Mouse (Mus musculus) brain, embryonic 14.5 days (tissue): ENCODE results near the gene Cdc34b. TPM values are rescaled to one million over a fixed set of nuclear protein-coding genes. Genes with fewer than 3 reads are reported as not detected.
"Not testable (repeated sequence)": the region's sequence is repeated elsewhere in the genome, so short reads cannot be mapped to it uniquely, and the experiment has no call there.

Experiments used
- DNase-seq: peaks from one replicate; pipeline ENCODE4 v3.0.0-alpha.2; 2011; ENCODE audit warnings: low read depth
- CTCF ChIP-seq: fragments of 200-500 bp; IDR thresholded peaks from 2 replicates; pipeline ENCODE4 v1.5.1; 2012; ENCODE audit warnings: inconsistent platforms, mild to moderate bottlenecking, moderate library complexity, borderline replicate concordance; ENCODE audit not compliant: insufficient read depth, insufficient read length; ENCODE audit errors: extremely low read depth
- POLR2A ChIP-seq: fragments of 200-500 bp; IDR thresholded peaks from 2 replicates; pipeline ENCODE4 v1.6.1; 2012; ENCODE audit warnings: mild to moderate bottlenecking, inconsistent platforms, borderline replicate concordance; ENCODE audit not compliant: poor library complexity, insufficient read depth, insufficient read length, severe bottlenecking; ENCODE audit errors: extremely low read depth
- polyA plus RNA-seq: library from polyadenylated mRNA; depleted of rRNA; stranded (reverse); fragments of >200 nt; gene quantifications from 2 replicates; pipeline ENCODE4 v1.2.3, GENCODE M21; 2012; rRNA removed

Cdc34b gene
- 0.08 and 0.16 TPM in 2 replicates for polyA plus RNA-seq

DNA sequence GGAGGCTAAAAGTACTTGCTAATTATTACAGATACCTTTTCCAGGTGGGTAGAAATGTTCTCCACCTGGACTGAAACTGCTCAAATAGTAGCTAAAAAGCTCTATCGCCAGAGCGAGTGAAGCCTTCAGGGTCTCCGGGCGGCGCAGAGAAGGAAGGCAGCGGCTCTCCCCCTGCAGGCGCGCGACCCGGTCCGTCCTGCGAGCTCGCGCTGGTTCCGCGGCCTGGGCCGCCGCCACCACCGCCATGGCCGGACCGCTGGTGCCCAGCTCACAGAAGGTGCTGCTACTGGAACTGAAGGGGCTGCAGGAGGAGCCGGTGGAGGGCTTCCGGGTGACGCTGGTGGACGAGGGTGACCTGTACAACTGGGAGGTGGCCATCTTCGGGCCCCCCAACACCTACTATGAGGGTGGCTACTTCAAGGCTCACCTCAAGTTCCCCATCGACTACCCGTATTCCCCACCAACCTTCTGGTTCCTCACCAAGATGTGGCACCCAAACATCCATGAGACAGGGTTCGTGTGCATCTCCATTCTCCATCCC, at the start of gene Cdc34b:
TSS of gene Cdc34b (plus strand) at position 51 of the 541 bp plus-strand sequence.
- DNase-seq: no peak
- TF ChIP-seq POLR2A (no peak), CTCF (no peak)

DNA sequence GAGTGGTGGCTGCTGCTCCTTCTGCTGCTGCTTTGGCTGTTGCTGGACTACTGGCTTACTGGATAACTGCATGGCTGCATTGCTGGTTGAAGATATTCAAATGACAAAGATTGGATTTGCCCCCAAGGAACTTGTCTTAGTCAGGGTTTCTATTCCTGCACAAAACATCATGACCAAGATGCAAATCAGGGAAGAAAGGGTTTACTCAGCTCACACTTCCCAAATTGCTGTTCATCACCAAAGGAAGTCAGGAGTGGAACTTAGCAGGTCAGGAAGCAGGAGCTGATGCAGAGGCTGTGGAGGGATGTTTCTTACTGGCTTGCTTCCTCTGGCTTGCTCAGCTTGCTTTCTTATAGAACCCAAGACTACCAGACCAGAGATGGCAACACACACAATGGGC, 49.1 kb upstream of the Cdc34b start:
- not testable (repeated sequence) for DNase-seq

DNA sequence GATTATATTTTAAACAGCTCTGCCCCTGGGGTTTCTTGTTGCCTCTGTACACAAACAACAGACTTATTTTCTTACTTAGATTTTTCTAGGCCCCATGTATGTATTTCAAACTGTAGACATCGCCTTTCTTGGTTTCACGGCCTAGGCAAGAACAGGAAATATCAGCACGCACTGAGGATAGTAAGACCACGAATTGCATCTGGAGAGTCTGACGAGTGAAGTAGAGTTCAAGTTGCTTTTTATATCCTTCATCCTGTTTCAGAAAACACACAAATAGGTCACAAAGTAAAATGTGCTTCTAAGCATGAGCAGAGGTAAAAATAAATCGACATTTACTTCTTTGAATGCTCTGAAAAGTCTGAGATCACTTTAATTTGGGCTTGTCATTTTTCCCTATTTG, 46.1 kb upstream of the Cdc34b start:
- TF ChIP-seq POLR2A (no peak), CTCF (no peak)
- no peak for DNase-seq

- DNase-seq: no peak
- TF ChIP-seq POLR2A: no peak
- peak; percentile 11; the same call in 1 of the 2 replicates for TF ChIP-seq CTCF
Observed at GRCm38 (mm10) chr11:94697140-94697539, 44.4 kb upstream of the Cdc34b start.

- TF ChIP-seq POLR2A (no peak), CTCF (no peak)
Observed at GRCm38 (mm10) chr11:94697703-94698464, 43.7 kb upstream of the Cdc34b start.

GRCm38 (mm10) chr11:94699399-94699798, 42.2 kb upstream of the Cdc34b start:
- no peak for DNase-seq
- TF ChIP-seq POLR2A (no peak), CTCF (no peak)

More at GRCm38 (mm10) chr11:94697703-94698464, 43.7 kb upstream of the Cdc34b start:
- no peak for DNase-seq

DNA sequence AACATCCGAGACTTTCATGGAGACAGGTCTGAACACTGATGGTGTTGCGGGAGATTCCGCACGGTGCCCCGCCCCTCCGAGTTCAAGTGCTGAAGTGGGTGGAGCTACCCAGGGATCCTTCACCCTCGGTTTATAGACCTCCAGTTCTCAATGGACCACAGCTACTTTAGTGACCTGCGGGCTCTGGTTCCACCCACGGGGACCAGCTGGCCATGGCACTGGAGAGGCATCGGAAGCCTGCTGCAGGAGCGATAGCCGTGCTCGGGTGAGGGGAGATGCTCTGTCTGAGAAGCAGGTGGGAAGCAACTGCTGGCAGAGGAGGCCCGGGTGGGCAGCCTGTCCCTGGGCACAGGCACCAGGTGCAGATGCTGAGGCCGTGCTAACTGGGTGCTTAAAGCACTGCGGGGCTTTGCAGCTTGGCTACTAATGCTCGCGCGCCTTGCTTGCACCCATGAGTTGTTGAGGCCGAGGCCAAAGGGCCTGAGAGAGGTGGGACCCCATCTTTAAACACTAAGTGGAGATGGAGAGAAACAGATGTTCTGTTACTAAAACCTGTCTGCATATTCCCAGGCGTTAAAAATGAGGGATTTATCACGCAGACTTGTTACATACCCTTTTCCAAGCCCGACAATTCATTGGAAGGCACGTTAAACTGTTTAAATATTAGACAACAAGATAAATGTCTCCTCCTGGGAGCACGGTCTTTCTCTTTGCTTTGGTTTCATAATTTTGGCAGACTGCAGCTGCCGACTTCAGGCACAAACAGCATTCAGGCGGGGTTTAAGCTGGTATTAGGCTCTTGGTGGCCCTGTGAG, 40.0 kb upstream of the Cdc34b start:
- TF ChIP-seq CTCF (no peak), POLR2A (no peak)
- DNase-seq: peak; percentile 12

DNA sequence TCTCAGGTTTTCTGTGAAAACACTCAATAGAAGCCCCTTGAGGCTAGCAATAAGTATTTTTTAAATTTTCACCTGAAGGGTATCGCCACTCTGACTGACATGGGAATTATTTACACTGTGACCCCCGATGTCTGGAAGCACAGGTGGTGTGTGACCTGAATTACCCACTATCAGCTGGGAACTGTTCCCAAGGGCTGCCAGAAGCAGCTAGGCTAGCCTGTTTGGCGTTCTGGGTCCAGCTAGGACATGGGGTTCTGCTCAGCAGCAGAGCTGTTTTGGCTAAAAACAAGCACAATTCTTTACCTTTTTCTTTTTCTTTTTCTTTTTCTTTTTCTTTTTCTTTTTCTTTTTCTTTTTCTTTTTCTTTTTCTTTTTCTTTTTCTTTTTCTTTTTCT, 39.4 kb upstream of the Cdc34b start:
- DNase-seq: no peak
- TF ChIP-seq POLR2A (no peak), CTCF (no peak)

DNA sequence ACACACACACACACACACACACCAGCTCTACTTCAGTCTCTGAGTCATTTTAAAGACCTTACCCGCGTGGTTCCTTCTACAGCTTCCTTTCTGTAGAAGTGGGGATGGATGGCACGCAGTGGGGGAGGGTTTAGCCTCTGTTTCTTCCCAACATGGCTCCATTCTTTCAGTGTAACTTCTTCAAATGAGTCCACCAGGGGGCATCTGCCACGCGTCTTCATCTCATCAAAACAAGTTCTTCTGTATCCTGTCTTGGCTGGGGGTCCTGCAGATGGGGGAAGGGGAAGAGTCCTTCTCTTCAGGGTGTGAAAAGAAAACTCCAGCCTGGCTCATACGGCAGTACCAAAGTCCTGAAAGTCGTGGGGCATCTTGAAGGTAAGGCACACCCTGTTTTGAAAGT, 37.6 kb upstream of the Cdc34b start:
- peak; percentile 62 for DNase-seq

DNA sequence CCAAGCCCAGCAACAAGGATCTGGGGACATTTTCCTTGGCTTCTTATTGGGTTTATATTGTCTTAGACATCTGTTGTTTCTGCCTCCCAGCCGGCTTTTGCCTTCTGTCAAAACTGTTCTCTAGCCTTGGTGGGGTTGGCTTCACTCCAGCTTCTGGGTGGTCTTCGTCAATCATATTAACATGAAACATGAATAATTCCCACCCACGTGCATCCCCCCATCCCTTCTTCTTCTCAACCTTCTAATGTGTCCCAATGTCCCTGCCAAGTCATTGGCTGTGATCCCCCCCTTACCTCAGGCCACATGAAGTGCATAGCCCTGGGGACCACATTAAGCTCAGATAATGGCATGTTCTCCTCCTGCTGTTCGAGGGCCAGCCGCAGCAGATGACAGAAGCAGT, 37.1 kb upstream of the Cdc34b start, which contains the start of gene Gm11541:
TSS of gene Gm11541 (minus strand) at position 28 of the 400 bp plus-strand sequence.
- peak; percentile 72 for DNase-seq
- TF ChIP-seq POLR2A (no peak), CTCF (no peak)

More for the DNA sequence above, 37.6 kb upstream of the Cdc34b start:
- TF ChIP-seq POLR2A (no peak), CTCF (no peak)

- peak; percentile 17 for DNase-seq
- TF ChIP-seq CTCF: no peak
- no peak for TF ChIP-seq POLR2A
Observed at GRCm38 (mm10) chr11:94713246-94713860, 28.2 kb upstream of the Cdc34b start.
